ENCODE assay signal across 27 mouse cellular contexts in the genomic region with DNA sequence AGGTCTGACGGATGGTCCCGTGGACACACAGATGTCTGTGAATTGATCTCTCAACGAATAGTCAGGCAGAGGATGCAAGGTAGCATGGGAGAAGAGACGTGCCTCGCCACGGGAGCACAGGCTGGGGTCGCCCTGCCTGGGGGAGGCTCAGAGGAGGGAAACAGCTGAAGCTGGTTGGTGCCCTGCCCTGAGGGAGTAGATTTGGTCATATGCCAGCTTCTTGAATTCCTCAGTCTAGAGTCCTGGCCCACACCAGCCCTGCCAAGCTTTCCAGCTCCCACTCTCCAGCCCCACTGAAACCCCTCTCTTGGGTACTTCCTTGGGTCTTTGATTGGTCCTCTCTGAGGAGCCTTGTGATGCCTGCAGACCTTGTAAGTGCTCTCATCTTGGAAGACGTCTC. TPM values are rescaled to one million over a fixed set of nuclear protein-coding genes. Genes with fewer than 3 reads are reported as not detected.
DNase-seq lines count a peak whose midpoint lies in the region; ATAC-seq and TF ChIP-seq lines count a peak whose summit lies in the region.
"Had no signal": no experiment of that assay in that cellular context is flagged by ENCODE, and none has a peak within 500 bp of the region (broad histone marks: within the 10 kb centered on the region; RNA-seq: fewer than 3 reads in every experiment).

No protein-coding gene starts in this region.

- H3K27me3 ChIP-seq in heart, embryonic 12.5 days (replicated peaks), result no peaks in the 10 kb centered on the region
- H3K27me3 ChIP-seq in kidney, postnatal 0 days (ENCODE audit: insufficient read depth, low read length), result no peaks in the 10 kb centered on the region
- no peaks in the 10 kb centered on the region for H3K27me3 ChIP-seq in stomach, embryonic 16.5 days (ENCODE audit: control insufficient read depth, insufficient read depth, low read length)
- H3K27me3 ChIP-seq: embryonic facial prominence, embryonic 12.5 days; midbrain, embryonic 13.5 days; Patski; stomach, embryonic 15.5 days had no signal

- H3K9ac ChIP-seq in heart, embryonic 12.5 days, result no peak overlapping the region
- H3K9ac ChIP-seq in kidney, postnatal 0 days (ENCODE audit: low read depth, low read length), result no peak overlapping the region
- H3K9ac ChIP-seq in stomach, embryonic 16.5 days (ENCODE audit: low read length), result no peak overlapping the region
- H3K9ac ChIP-seq: embryonic facial prominence, embryonic 12.5 days; limb, embryonic 13.5 days; liver, embryonic 15.5 days; midbrain, embryonic 13.5 days; stomach, embryonic 15.5 days had no signal

- no peaks in the 10 kb centered on the region for H3K9me3 ChIP-seq in heart, embryonic 12.5 days (replicated peaks)
- no peaks in the 10 kb centered on the region for H3K9me3 ChIP-seq in kidney, postnatal 0 days (replicated peaks; ENCODE audit: low read length)
- no peaks in the 10 kb centered on the region for H3K9me3 ChIP-seq in stomach, embryonic 16.5 days (replicated peaks; ENCODE audit: control insufficient read depth, low read length)
- H3K9me3 ChIP-seq: embryonic facial prominence, embryonic 12.5 days; limb, embryonic 13.5 days; liver, embryonic 15.5 days; midbrain, embryonic 13.5 days; stomach, embryonic 15.5 days had no signal

- 80% methylated on average over 8 of the region's 8 CpGs for WGBS in heart, embryonic 12.5 days
- 51% methylated on average over 8 of the region's 8 CpGs for WGBS in kidney, postnatal 0 days
- WGBS in stomach, embryonic 16.5 days, result 75% methylated on average over 8 of the region's 8 CpGs

- TF ChIP-seq CTCF in kidney, postnatal 0 days (IDR thresholded peaks at IDR 0.05; ENCODE audit: low read depth), result no peak

- ATAC-seq in heart, embryonic 12.5 days (ENCODE audit: insufficient number of reproducible peaks, low FRiP score), result peak; percentile 30; the same call in 1 of the 2 replicates
- 0 out of 2 replicates have a peak, but pooled peaks have one; percentile 15 for ATAC-seq in kidney, postnatal 0 days (replicated peaks; ENCODE audit: low FRiP score, low read depth)
- ATAC-seq in stomach, embryonic 16.5 days (ENCODE audit: insufficient read depth, low FRiP score), result peak; percentile 35; the same call in 1 of the 2 replicates
- ATAC-seq: activated CD4-positive, CD25-positive, alpha-beta regulatory T cell, adult 4 months; inflammation-experienced regulatory T-cells, adult 6 months; midbrain, embryonic 13.5 days; Patski had no signal

- no peak overlapping the region for H3K27ac ChIP-seq in heart, embryonic 12.5 days (ENCODE audit: poor library complexity, severe bottlenecking)
- no peak overlapping the region for H3K27ac ChIP-seq in kidney, postnatal 0 days
- no peak overlapping the region for H3K27ac ChIP-seq in stomach, embryonic 16.5 days (ENCODE audit: low read length)
- H3K27ac ChIP-seq: embryonic facial prominence, embryonic 12.5 days; gastrocnemius, adult 2 months; limb, embryonic 13.5 days; liver, embryonic 15.5 days; midbrain, embryonic 13.5 days; stomach, embryonic 15.5 days had no signal

- peaks cover 12% of the 10 kb centered on the region; the same call in 1 of the 2 replicates for H3K4me1 ChIP-seq in heart, embryonic 12.5 days (replicated peaks)
- H3K4me1 ChIP-seq in kidney, postnatal 0 days (replicated peaks; ENCODE audit: insufficient read depth, low read length), result peaks cover 6% of the 10 kb centered on the region; the same call in 1 of the 2 replicates
- no peaks in the 10 kb centered on the region for H3K4me1 ChIP-seq in stomach, embryonic 16.5 days (ENCODE audit: control insufficient read depth, insufficient read depth, low read length)

- H3K4me2 ChIP-seq in heart, embryonic 12.5 days, result no peak overlapping the region
- H3K4me2 ChIP-seq in kidney, postnatal 0 days (ENCODE audit: low read length), result no peak overlapping the region
- no peak overlapping the region for H3K4me2 ChIP-seq in stomach, embryonic 16.5 days (ENCODE audit: low read depth, low read length)
- H3K4me2 ChIP-seq: embryonic facial prominence, embryonic 12.5 days; limb, embryonic 13.5 days; liver, embryonic 15.5 days; midbrain, embryonic 13.5 days; stomach, embryonic 15.5 days had no signal

- H3K4me3 ChIP-seq in heart, embryonic 12.5 days, result no peak overlapping the region
- no peak overlapping the region for H3K4me3 ChIP-seq in kidney, postnatal 0 days (replicated peaks; ENCODE audit: low read depth, low read length)
- H3K4me3 ChIP-seq in stomach, embryonic 16.5 days (replicated peaks; ENCODE audit: low read length), result no peak overlapping the region
- H3K4me3 ChIP-seq: embryonic facial prominence, embryonic 12.5 days; gastrocnemius, adult 2 months; limb, embryonic 13.5 days; liver, embryonic 15.5 days; midbrain, embryonic 13.5 days; stomach, embryonic 15.5 days had no signal

- H3K36me3 ChIP-seq in heart, embryonic 12.5 days, result peaks cover 3% of the 10 kb centered on the region; the same call in 1 of the 2 replicates
- H3K36me3 ChIP-seq in kidney, postnatal 0 days (ENCODE audit: insufficient read depth, low read length), result no peaks in the 10 kb centered on the region
- no peaks in the 10 kb centered on the region for H3K36me3 ChIP-seq in stomach, embryonic 16.5 days (ENCODE audit: control insufficient read depth, insufficient read depth, low read length)
- H3K36me3 ChIP-seq: embryonic facial prominence, embryonic 12.5 days; limb, embryonic 13.5 days; liver, embryonic 15.5 days; midbrain, embryonic 13.5 days; stomach, embryonic 15.5 days had no signal

- DNase-seq in heart, adult 8-10 months (ENCODE audit: low spot score), result no peak
- DNase-seq in kidney, postnatal 0 days (ENCODE audit: low spot score), result no peak
- no peak for DNase-seq in kidney, postnatal 25 days
- peak; percentile 17 for DNase-seq in retina, postnatal 1 day
- DNase-seq in retina, embryonic 14.5 days (ENCODE audit: low spot score), result no peak
- no peak for DNase-seq in frontal cortex, postnatal 36 days (ENCODE audit: low spot score in 2 of 2)
- DNase-seq: adrenal gland, postnatal 25 days; cerebellum, adult 2 months; gastrocnemius, adult 2 months; heart, postnatal 4 days; layer of hippocampus, adult 9-11 months; spleen, adult 18-20 months; thymus, postnatal 36 days had no signal

RNA-seq across cellular contexts. Expression of a gene that starts 1.4 kb away (rescaled TPM):
- polyA plus RNA-seq in heart, embryonic 12.5 days (2016; fragmentation: Nextera tagmentation; extraction: Ambion mirVana), result 0.19 TPM in 1 of 2 replicates, not detected in the other
- not detected for total RNA-seq in heart, adult 8-10 months (2022)
- polyA plus RNA-seq in kidney, postnatal 0 days (2015; fragmentation: Nextera tagmentation; extraction: Ambion mirVana), result 0.14 TPM in 1 of 2 replicates, not detected in the other
- polyA plus RNA-seq in stomach, embryonic 16.5 days (2015; fragmentation: Nextera tagmentation; extraction: Ambion mirVana), result 0.10 TPM in 1 of 2 replicates, not detected in the other
- total RNA-seq: adrenal gland, postnatal 25 days; gastrocnemius, adult 2 months; granulocyte monocyte progenitor cell, adult 5-6 weeks; heart, postnatal 4 days; megakaryocyte progenitor cell, adult 5-6 weeks had no signal
- polyA plus RNA-seq: C2C12; embryonic facial prominence, embryonic 12.5 days; inflammation-experienced regulatory T-cells, adult 6 months; kidney, embryonic 14.5 days; liver, embryonic 15.5 days; Patski; stomach, embryonic 15.5 days had no signal

RNA-seq across cellular contexts. Expression of a gene that starts 15.8 kb away (rescaled TPM):
- 27.8 and 28.9 TPM in 2 replicates for polyA plus RNA-seq in heart, embryonic 12.5 days (2016; fragmentation: Nextera tagmentation; extraction: Ambion mirVana)
- 10 to 100 TPM; 15.8 to 26.5 (median 22.3) TPM for total RNA-seq in heart, adult 8-10 months (2022)
- polyA plus RNA-seq in kidney, postnatal 0 days (2015; fragmentation: Nextera tagmentation; extraction: Ambion mirVana), result 28.1 and 31.1 TPM in 2 replicates
- polyA plus RNA-seq in stomach, embryonic 16.5 days (2015; fragmentation: Nextera tagmentation; extraction: Ambion mirVana), result 25.4 and 25.7 TPM in 2 replicates

RNA-seq across cellular contexts. Expression of a gene that starts 16.0 kb away (rescaled TPM):
- polyA plus RNA-seq in heart, embryonic 12.5 days (2016; fragmentation: Nextera tagmentation; extraction: Ambion mirVana), result 32.8 and 34.3 TPM in 2 replicates
- total RNA-seq in heart, adult 8-10 months (2022), result 10 to 100 TPM in 2 of 4 experiments, 1 to 10 TPM in 2; 9.1 to 10.8 (median 10.3) TPM
- 32.4 and 34.9 TPM in 2 replicates for polyA plus RNA-seq in kidney, postnatal 0 days (2015; fragmentation: Nextera tagmentation; extraction: Ambion mirVana)
- 31.3 and 34.0 TPM in 2 replicates for polyA plus RNA-seq in stomach, embryonic 16.5 days (2015; fragmentation: Nextera tagmentation; extraction: Ambion mirVana)

RNA-seq across cellular contexts. Expression of a gene that starts 21.6 kb away (rescaled TPM):
- 127 TPM in 2 replicates for polyA plus RNA-seq in heart, embryonic 12.5 days (2016; fragmentation: Nextera tagmentation; extraction: Ambion mirVana)
- 10 to 100 TPM; 14.8 to 17.5 (median 15.8) TPM for total RNA-seq in heart, adult 8-10 months (2022)
- polyA plus RNA-seq in kidney, postnatal 0 days (2015; fragmentation: Nextera tagmentation; extraction: Ambion mirVana), result 138 and 150 TPM in 2 replicates
- 109 and 128 TPM in 2 replicates for polyA plus RNA-seq in stomach, embryonic 16.5 days (2015; fragmentation: Nextera tagmentation; extraction: Ambion mirVana)

RNA-seq across cellular contexts. Expression of a gene that starts 26.9 kb away (rescaled TPM):
- polyA plus RNA-seq in heart, embryonic 12.5 days (2016; fragmentation: Nextera tagmentation; extraction: Ambion mirVana), result 22.9 and 26.7 TPM in 2 replicates
- under 1 TPM in 1 of 4 experiments, not detected in 3; 0.17 TPM for total RNA-seq in heart, adult 8-10 months (2022)
- 0.29 and 0.31 TPM in 2 replicates for polyA plus RNA-seq in kidney, postnatal 0 days (2015; fragmentation: Nextera tagmentation; extraction: Ambion mirVana)
- polyA plus RNA-seq in stomach, embryonic 16.5 days (2015; fragmentation: Nextera tagmentation; extraction: Ambion mirVana), result 13.3 and 17.0 TPM in 2 replicates
- total RNA-seq: gastrocnemius, adult 2 months had no signal
- polyA plus RNA-seq: Patski had no signal
